Mouse (Mus musculus) heart, postnatal 36 days (tissue): ENCODE results near the gene Lgr4. TPM values are rescaled to one million over a fixed set of nuclear protein-coding genes. Genes with fewer than 3 reads are reported as not detected.

ENCODE experiments used
- DNase-seq, 2 experiments: peaks; one replicate each; pipeline ENCODE4 v3.0.0; 2021 to 2022
- intact Hi-C: fragments of 180-260 bp; cut with DNase I; formaldehyde crosslinking; loops from one replicate; pipeline ENCODE4 v1.15.1; 2025
- total RNA-seq, 2 experiments: library from RNA; stranded (reverse); gene quantifications; 2 replicates each; pipeline ENCODE4 v1.2.3; 2021

Lgr4 gene
- total RNA-seq, 2 experiments from 2014 or later = 26.3 TPM

- intact Hi-C loops = no loop called here
- DNase-seq = no peak
Measured at GRCm38 (mm10) chr2:109942810-109943570, 25.5 kb downstream of the Lgr4 start.

- DNase-seq = peak; percentile 10 to 31
- intact Hi-C loops = no loop called here
Measured at GRCm38 (mm10) chr2:109944995-109945394, 27.5 kb downstream of the Lgr4 start.

- DNase-seq = no peak
- intact Hi-C loops = no loop called here
Measured at GRCm38 (mm10) chr2:109945532-109945931, 28.1 kb downstream of the Lgr4 start.

- intact Hi-C loops = no loop called here
- DNase-seq = no peak
Measured at GRCm38 (mm10) chr2:109946426-109946825, 29.0 kb downstream of the Lgr4 start.

GRCm38 (mm10) chr2:109949519-109949918, 32.1 kb downstream of the Lgr4 start:
- no peak for DNase-seq
- intact Hi-C loops = no loop called here

GRCm38 (mm10) chr2:109950311-109950710, 32.9 kb downstream of the Lgr4 start:
- no peak for DNase-seq

GRCm38 (mm10) chr2:109951050-109951449, 33.6 kb downstream of the Lgr4 start:
- intact Hi-C loops = no loop called here
- no peak for DNase-seq

More at GRCm38 (mm10) chr2:109950311-109950710, 32.9 kb downstream of the Lgr4 start:
- intact Hi-C loops = no loop called here

GRCm38 (mm10) chr2:109953048-109953717, 35.7 kb downstream of the Lgr4 start:
- intact Hi-C loops = no loop called here
- DNase-seq = no peak

- intact Hi-C loops = no loop called here
- no peak for DNase-seq
Measured at GRCm38 (mm10) chr2:109953893-109954292, 36.4 kb downstream of the Lgr4 start.

- intact Hi-C loops = no loop called here
- DNase-seq = no peak
Measured at GRCm38 (mm10) chr2:109955060-109955459, 37.6 kb downstream of the Lgr4 start.

- no peak for DNase-seq
- intact Hi-C loops = no loop called here
Measured at GRCm38 (mm10) chr2:109955910-109956309, 38.5 kb downstream of the Lgr4 start.

GRCm38 (mm10) chr2:109956785-109957184, 39.3 kb downstream of the Lgr4 start:
- intact Hi-C loops = no loop called here
- no peak for DNase-seq

GRCm38 (mm10) chr2:109958692-109959406, 41.4 kb downstream of the Lgr4 start:
- DNase-seq = peak; percentile 18 to 22

GRCm38 (mm10) chr2:109959407-109960075, 42.1 kb downstream of the Lgr4 start:
- intact Hi-C loops = no loop called here
- peak; percentile 18 to 23 for DNase-seq

More at GRCm38 (mm10) chr2:109958692-109959406, 41.4 kb downstream of the Lgr4 start:
- intact Hi-C loops = no loop called here

- DNase-seq = no peak
- intact Hi-C loops = no loop called here
Measured at GRCm38 (mm10) chr2:109960246-109960645, 42.8 kb downstream of the Lgr4 start.

- intact Hi-C loops = no loop called here
- DNase-seq = no peak
Measured at GRCm38 (mm10) chr2:109961174-109961573, 43.7 kb downstream of the Lgr4 start.

- no peak for DNase-seq
- intact Hi-C loops = no loop called here
Measured at GRCm38 (mm10) chr2:109963591-109964258, 46.3 kb downstream of the Lgr4 start.

GRCm38 (mm10) chr2:109965753-109966420, 48.4 kb downstream of the Lgr4 start:
- intact Hi-C loops = no loop called here
- DNase-seq = no peak

GRCm38 (mm10) chr2:109966863-109967262, 49.4 kb downstream of the Lgr4 start:
- intact Hi-C loops = no loop called here
- no peak for DNase-seq

GRCm38 (mm10) chr2:109969381-109969780, 51.9 kb downstream of the Lgr4 start:
- intact Hi-C loops = no loop called here
- no peak for DNase-seq
